Mouse (Mus musculus): Measurements from ENCODE around the gene Vps52. TPM values are rescaled to one million over a fixed set of nuclear protein-coding genes. Genes with fewer than 3 reads are reported as not detected.
"Not testable (repeated sequence)": the region's sequence is repeated elsewhere in the genome, so short reads cannot be mapped to it uniquely, and the experiment has no call there.

The Vps52 gene
- polyA plus RNA-seq, 1 experiment from 2014 or later, result 69.6 TPM

GRCm38 (mm10) chr17:33965846-33966550 lies 10.4 kb downstream of the Vps52 start:
- 0 out of 2 replicates have a peak, but pooled peaks cover 7% of the 10 kb centered on the region for H3K27me3 ChIP-seq
- H3K4me1 ChIP-seq (replicated peaks), result peaks cover 4% of the 10 kb centered on the region; the same call in 1 of the 2 replicates
- H3K4me2 ChIP-seq, result no peak overlapping the region
- WGBS, result 90% methylated on average over 16 of the region's 16 CpGs
- no peak overlapping the region for H3K27ac ChIP-seq
- no peak overlapping the region for H3K4me3 ChIP-seq
- no peak for ATAC-seq (ENCODE audit: low FRiP score)
- H3K9ac ChIP-seq, result no peak overlapping the region
- H3K36me3 ChIP-seq, result peaks cover 54% of the 10 kb centered on the region
- H3K9me3 ChIP-seq, result no peaks in the 10 kb centered on the region

GRCm38 (mm10) chr17:33968489-33968888 lies 12.9 kb downstream of the Vps52 start:
- Histone ChIP-seq H3K4me1 (replicated peaks) (peaks cover 4% of the 10 kb centered on the region; the same call in 1 of the 2 replicates), H3K9me3 (no peaks in the 10 kb centered on the region), H3K36me3 (peaks cover 29% of the 10 kb centered on the region), H3K4me2 (no peak overlapping the region), H3K27me3 (peaks cover 27% of the 10 kb centered on the region; the same call in 1 of the 2 replicates), H3K9ac (no peak overlapping the region), H3K4me3 (no peak overlapping the region), H3K27ac (no peak overlapping the region)
- ATAC-seq (ENCODE audit: low FRiP score), result peak; percentile 80
- 3% methylated on average over 9 of the region's 9 CpGs for WGBS

GRCm38 (mm10) chr17:33968927-33969326 lies 13.3 kb downstream of the Vps52 start:
- H3K36me3 ChIP-seq, result peaks cover 25% of the 10 kb centered on the region
- H3K4me1 ChIP-seq (replicated peaks), result peaks cover 4% of the 10 kb centered on the region; the same call in 1 of the 2 replicates
- no peak overlapping the region for H3K27ac ChIP-seq
- WGBS, result 33% methylated on average over 5 of the region's 5 CpGs
- peaks cover 32% of the 10 kb centered on the region; the same call in 1 of the 2 replicates for H3K27me3 ChIP-seq
- no peak overlapping the region for H3K9ac ChIP-seq
- H3K9me3 ChIP-seq, result no peaks in the 10 kb centered on the region
- peak; percentile 60 for ATAC-seq (ENCODE audit: low FRiP score)
- no peak overlapping the region for H3K4me2 ChIP-seq
- H3K4me3 ChIP-seq, result no peak overlapping the region

- H3K9ac ChIP-seq, result no peak overlapping the region
- H3K27ac ChIP-seq, result no peak overlapping the region
- H3K36me3 ChIP-seq, result peaks cover 22% of the 10 kb centered on the region
- no peaks in the 10 kb centered on the region for H3K9me3 ChIP-seq
- no peak overlapping the region for H3K4me3 ChIP-seq
- ATAC-seq (ENCODE audit: low FRiP score), result no peak
- peaks cover 36% of the 10 kb centered on the region; the same call in 1 of the 2 replicates for H3K27me3 ChIP-seq
- H3K4me1 ChIP-seq (replicated peaks), result peaks cover 4% of the 10 kb centered on the region; the same call in 1 of the 2 replicates
- WGBS, result 78% methylated on average over 4 of the region's 4 CpGs
- H3K4me2 ChIP-seq, result no peak overlapping the region
These were observed 13.8 kb downstream of the Vps52 start for GRCm38 (mm10) chr17:33969394-33969793.

- H3K4me2 ChIP-seq, result no peak overlapping the region
These were observed 17.1 kb downstream of the Vps52 start for GRCm38 (mm10) chr17:33972691-33973090.

GRCm38 (mm10) chr17:33973572-33973971 lies 18.0 kb downstream of the Vps52 start:
- peaks cover 76% of the 10 kb centered on the region for H3K27me3 ChIP-seq
- H3K9ac ChIP-seq, result no peak overlapping the region
- no peak overlapping the region for H3K27ac ChIP-seq
- H3K4me3 ChIP-seq, result no peak overlapping the region
- no peaks in the 10 kb centered on the region for H3K36me3 ChIP-seq
- H3K4me2 ChIP-seq, result no peak overlapping the region
- 67% methylated on average over 3 of the region's 3 CpGs for WGBS
- no peak for ATAC-seq (ENCODE audit: low FRiP score)
- H3K4me1 ChIP-seq (replicated peaks), result peaks cover 14% of the 10 kb centered on the region
- no peaks in the 10 kb centered on the region for H3K9me3 ChIP-seq

More at GRCm38 (mm10) chr17:33972691-33973090, 17.1 kb downstream of the Vps52 start:
- no peak overlapping the region for H3K4me3 ChIP-seq
- H3K27ac ChIP-seq, result no peak overlapping the region
- H3K36me3 ChIP-seq, result no peaks in the 10 kb centered on the region
- H3K4me1 ChIP-seq (replicated peaks), result peaks cover 5% of the 10 kb centered on the region
- H3K9me3 ChIP-seq, result no peaks in the 10 kb centered on the region
- no peak for ATAC-seq (ENCODE audit: low FRiP score)
- WGBS, result 27% methylated on average over 1 of the region's 1 CpGs
- H3K9ac ChIP-seq, result no peak overlapping the region
- peaks cover 67% of the 10 kb centered on the region for H3K27me3 ChIP-seq

- no peak for ATAC-seq (ENCODE audit: low FRiP score)
- Histone ChIP-seq H3K27me3 (peaks cover 74% of the 10 kb centered on the region), H3K4me1 (replicated peaks) (peaks cover 28% of the 10 kb centered on the region), H3K36me3 (no peaks in the 10 kb centered on the region), H3K9me3 (no peaks in the 10 kb centered on the region), H3K4me3 (peak overlapping the region; percentile 38), H3K9ac (peak overlapping the region; percentile 67), H3K4me2 (peak overlapping the region; percentile 61), H3K27ac (no peak overlapping the region)
- 3% methylated on average over 57 of the region's 57 CpGs for WGBS
These were observed 22.4 kb downstream of the Vps52 start for GRCm38 (mm10) chr17:33977861-33978557.

GRCm38 (mm10) chr17:33978631-33979031 lies 23.0 kb downstream of the Vps52 start:
- H3K36me3 ChIP-seq, result no peaks in the 10 kb centered on the region
- ATAC-seq (ENCODE audit: low FRiP score), result no peak
- no peak overlapping the region for H3K27ac ChIP-seq
- H3K4me1 ChIP-seq (replicated peaks), result peaks cover 28% of the 10 kb centered on the region
- no peaks in the 10 kb centered on the region for H3K9me3 ChIP-seq
- under 1% methylated on average over 17 of the region's 17 CpGs for WGBS
- H3K4me2 ChIP-seq, result peak overlapping the region; percentile 61
- peak overlapping the region; percentile 67 for H3K9ac ChIP-seq
- peaks cover 68% of the 10 kb centered on the region for H3K27me3 ChIP-seq
- H3K4me3 ChIP-seq, result peak overlapping the region; percentile 38

GRCm38 (mm10) chr17:33979512-33980050 lies 24.0 kb downstream of the Vps52 start:
- H3K9me3 ChIP-seq, result no peaks in the 10 kb centered on the region
- H3K27ac ChIP-seq, result no peak overlapping the region
- WGBS, result 80% methylated on average over 6 of the region's 6 CpGs
- H3K36me3 ChIP-seq, result no peaks in the 10 kb centered on the region
- H3K4me1 ChIP-seq (replicated peaks), result peaks cover 28% of the 10 kb centered on the region
- no peak for ATAC-seq (ENCODE audit: low FRiP score)
- H3K27me3 ChIP-seq, result peaks cover 60% of the 10 kb centered on the region
- no peak overlapping the region for H3K9ac ChIP-seq
- H3K4me2 ChIP-seq, result no peak overlapping the region
- no peak overlapping the region for H3K4me3 ChIP-seq

GRCm38 (mm10) chr17:33980181-33981035 lies 24.8 kb downstream of the Vps52 start:
- Histone ChIP-seq H3K9ac (0 out of 2 replicates have a peak overlapping the region, but pooled peaks have one; percentile 43), H3K27me3 (peaks cover 52% of the 10 kb centered on the region), H3K4me3 (no peak overlapping the region), H3K27ac (peak overlapping the region; percentile 69), H3K4me2 (peak overlapping the region; percentile 58; the same call in 1 of the 2 replicates), H3K36me3 (no peaks in the 10 kb centered on the region), H3K4me1 (replicated peaks) (peaks cover 28% of the 10 kb centered on the region), H3K9me3 (no peaks in the 10 kb centered on the region)
- peak; percentile 8; the same call in 1 of the 2 replicates for ATAC-seq (ENCODE audit: low FRiP score)
- WGBS, result 77% methylated on average over 19 of the region's 19 CpGs

- H3K9me3 ChIP-seq, H3K36me3 ChIP-seq: not testable (repeated sequence)
- 1% methylated on average over 27 of the region's 27 CpGs for WGBS
- ATAC-seq (ENCODE audit: low FRiP score), result peak; percentile 96
- Histone ChIP-seq H3K4me1 (replicated peaks) (peaks cover 28% of the 10 kb centered on the region), H3K9ac (peak overlapping the region; percentile 71), H3K4me2 (peak overlapping the region; percentile 58), H3K27ac (peak overlapping the region; percentile 93), H3K4me3 (peak overlapping the region; percentile 52), H3K27me3 (peaks cover 43% of the 10 kb centered on the region)
These were observed 25.7 kb downstream of the Vps52 start for GRCm38 (mm10) chr17:33981192-33981909.

Measured in hindbrain, embryonic 13.5 days (tissue).